Mouse (Mus musculus) limb, embryonic 14.5 days (tissue): Measurements from ENCODE around the gene Coq10a. TPM values are rescaled to one million over a fixed set of nuclear protein-coding genes. Genes with fewer than 3 reads are reported as not detected.

Experiments used
- ATAC-seq: fragments of 200-750 bp; cut with Nextera tagmentation; 2 replicates; pipeline ENCODE4 v1.8.0; 2017; ENCODE audit warnings: low read depth, moderate number of reproducible peaks, moderate TSS enrichment; ENCODE audit not compliant: low FRiP score
- DNase-seq: peaks from one replicate; pipeline ENCODE4 v3.0.0-alpha.2; 2015; ENCODE audit warnings: low spot score
- H3K27ac ChIP-seq: fragments of 300-500 bp; sonication (generic); replicated peaks from 2 replicates; pipeline ENCODE4 v1.5.1; 2014; ENCODE audit warnings: low read depth, mild to moderate bottlenecking, low read length, moderate library complexity, mixed read lengths
- H3K27me3 ChIP-seq: fragments of 300-500 bp; sonication (generic); 2 replicates; pipeline ENCODE4 v1.6.1; 2014; ENCODE audit warnings: low read length, mixed read lengths; ENCODE audit not compliant: control insufficient read depth, insufficient read depth
- H3K36me3 ChIP-seq: fragments of 300-500 bp; sonication (generic); 2 replicates; pipeline ENCODE4 v1.6.1; 2014; ENCODE audit warnings: mild to moderate bottlenecking, low read length, moderate library complexity, mixed read lengths; ENCODE audit not compliant: control insufficient read depth, insufficient read depth
- H3K4me1 ChIP-seq: fragments of 300-500 bp; sonication (generic); 2 replicates; pipeline ENCODE4 v1.6.1; 2014; ENCODE audit warnings: antibody characterized with exemption, low read length, mixed read lengths; ENCODE audit not compliant: control insufficient read depth, insufficient read depth
- H3K4me2 ChIP-seq: fragments of 300-500 bp; sonication (generic); replicated peaks from 2 replicates; pipeline ENCODE4 v1.6.1; 2014; ENCODE audit warnings: low read depth, mild to moderate bottlenecking, low read length, moderate library complexity; ENCODE audit not compliant: severe bottlenecking
- H3K4me3 ChIP-seq: fragments of 300-500 bp; sonication (generic); replicated peaks from 2 replicates; pipeline ENCODE4 v1.5.1; 2014; ENCODE audit warnings: low read length
- H3K9ac ChIP-seq: fragments of 300-500 bp; sonication (generic); 2 replicates; pipeline ENCODE4 v1.6.1; 2014; ENCODE audit warnings: mild to moderate bottlenecking, low read depth, low read length, moderate library complexity; ENCODE audit not compliant: severe bottlenecking
- H3K9me3 ChIP-seq: fragments of 300-500 bp; sonication (generic); 2 replicates; pipeline ENCODE4 v1.6.1; 2016; ENCODE audit warnings: low read length; ENCODE audit not compliant: control insufficient read depth
- POLR2A ChIP-seq: fragments of 200-500 bp; IDR thresholded peaks from 2 replicates; pipeline ENCODE4 v1.8.0; 2012; ENCODE audit warnings: inconsistent platforms, mild to moderate bottlenecking, moderate library complexity, borderline replicate concordance; ENCODE audit not compliant: insufficient read depth, insufficient read length; ENCODE audit errors: extremely low read depth
- WGBS: fragments of 180-500 bp; shearing (Covaris S2); extraction: QIAGEN DNeasy Blood & Tissue Kit; methylation state at CpG from one replicate; pipeline ENCODE4 v1.1.7; 2014; 5-methylcytosine and 5-hydroxymethylcytosine counted together
- polyA plus RNA-seq, 2 experiments: library from polyadenylated mRNA; depleted of rRNA in 1 of 2; stranded (reverse) in 1 of 2; unstranded in 1 of 2; fragments of >200 nt; fragmentation: Nextera tagmentation in 1 of 2; extraction: Ambion mirVana in 1 of 2; gene quantifications; 2 replicates each; pipeline versions ENCODE4 v1.2.1 to v1.2.3; 2012 to 2014

Coq10a gene
- polyA plus RNA-seq, 2 experiments = 19.4 to 38.9 TPM

DNA sequence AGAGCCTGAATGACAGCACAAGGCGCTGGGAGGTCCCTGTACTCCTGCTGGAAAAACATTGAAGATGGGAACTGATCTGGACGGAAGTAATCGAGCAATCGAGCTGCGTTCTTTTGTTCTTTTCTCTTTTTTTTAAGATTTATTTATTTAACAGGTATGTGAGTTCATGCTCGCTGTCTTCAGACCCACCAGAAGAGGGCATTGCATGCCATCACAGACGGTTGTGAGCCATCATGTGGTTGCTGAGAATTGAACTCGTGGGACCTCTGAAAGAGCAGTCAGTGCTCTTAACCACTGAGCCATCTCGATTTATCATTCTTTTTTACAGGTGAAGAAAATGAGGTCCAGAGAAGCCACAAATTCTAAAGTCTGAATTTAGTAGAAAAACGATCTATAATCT, 41.2 kb downstream of the Coq10a start:
- ATAC-seq (no peak), DNase-seq (no peak)
- 87% methylated on average over 10 of the region's 10 CpGs for WGBS
- Histone ChIP-seq H3K36me3 (peaks cover 38% of the 10 kb centered on the region), H3K9me3 (no peaks in the 10 kb centered on the region), H3K4me3 (no peak overlapping the region), H3K9ac (no peak overlapping the region), H3K4me2 (no peak overlapping the region), H3K27me3 (no peaks in the 10 kb centered on the region), H3K4me1 (peaks cover 10% of the 10 kb centered on the region), H3K27ac (no peak overlapping the region)
- TF ChIP-seq POLR2A = no peak

GRCm38 (mm10) chr10:128326825-128327224, 42.0 kb downstream of the Coq10a start:
- no peak for TF ChIP-seq POLR2A
- Histone ChIP-seq H3K4me1 (peaks cover 10% of the 10 kb centered on the region), H3K9me3 (no peaks in the 10 kb centered on the region), H3K36me3 (peaks cover 38% of the 10 kb centered on the region), H3K27ac (no peak overlapping the region), H3K9ac (no peak overlapping the region), H3K27me3 (no peaks in the 10 kb centered on the region), H3K4me3 (no peak overlapping the region), H3K4me2 (no peak overlapping the region)
- ATAC-seq (no peak), DNase-seq (no peak)
- WGBS = 92% methylated on average over 8 of the region's 8 CpGs

DNA sequence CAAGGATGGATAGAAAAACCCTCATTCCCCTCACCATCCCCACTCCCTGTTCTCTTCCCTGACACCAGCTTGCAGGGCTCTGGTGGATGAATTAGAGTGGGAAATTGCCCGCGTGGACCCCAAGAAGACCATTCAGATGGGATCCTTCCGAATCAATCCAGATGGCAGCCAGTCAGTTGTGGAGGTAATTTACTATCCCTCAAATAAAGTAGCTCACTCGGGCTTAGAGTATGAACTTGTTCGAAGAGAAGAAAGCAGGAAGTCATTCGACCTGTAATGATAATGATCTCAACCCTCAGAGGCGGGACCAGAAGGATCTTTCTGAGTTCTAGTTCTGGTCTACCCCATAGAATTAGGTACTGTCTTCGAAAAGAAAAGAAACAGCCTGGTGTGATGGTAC, 45.3 kb downstream of the Coq10a start:
- WGBS = 67% methylated on average over 8 of the region's 8 CpGs
- Histone ChIP-seq H3K9ac (peak overlapping the region; percentile 89), H3K27ac (peak overlapping the region; percentile 92; the same call in 1 of the 2 replicates), H3K36me3 (peaks cover 59% of the 10 kb centered on the region), H3K4me2 (peak overlapping the region; percentile 85), H3K27me3 (no peaks in the 10 kb centered on the region), H3K4me1 (peaks cover 12% of the 10 kb centered on the region), H3K4me3 (peak overlapping the region; percentile 65), H3K9me3 (no peaks in the 10 kb centered on the region)
- ATAC-seq (no peak), DNase-seq (no peak)
- TF ChIP-seq POLR2A = no peak

DNA sequence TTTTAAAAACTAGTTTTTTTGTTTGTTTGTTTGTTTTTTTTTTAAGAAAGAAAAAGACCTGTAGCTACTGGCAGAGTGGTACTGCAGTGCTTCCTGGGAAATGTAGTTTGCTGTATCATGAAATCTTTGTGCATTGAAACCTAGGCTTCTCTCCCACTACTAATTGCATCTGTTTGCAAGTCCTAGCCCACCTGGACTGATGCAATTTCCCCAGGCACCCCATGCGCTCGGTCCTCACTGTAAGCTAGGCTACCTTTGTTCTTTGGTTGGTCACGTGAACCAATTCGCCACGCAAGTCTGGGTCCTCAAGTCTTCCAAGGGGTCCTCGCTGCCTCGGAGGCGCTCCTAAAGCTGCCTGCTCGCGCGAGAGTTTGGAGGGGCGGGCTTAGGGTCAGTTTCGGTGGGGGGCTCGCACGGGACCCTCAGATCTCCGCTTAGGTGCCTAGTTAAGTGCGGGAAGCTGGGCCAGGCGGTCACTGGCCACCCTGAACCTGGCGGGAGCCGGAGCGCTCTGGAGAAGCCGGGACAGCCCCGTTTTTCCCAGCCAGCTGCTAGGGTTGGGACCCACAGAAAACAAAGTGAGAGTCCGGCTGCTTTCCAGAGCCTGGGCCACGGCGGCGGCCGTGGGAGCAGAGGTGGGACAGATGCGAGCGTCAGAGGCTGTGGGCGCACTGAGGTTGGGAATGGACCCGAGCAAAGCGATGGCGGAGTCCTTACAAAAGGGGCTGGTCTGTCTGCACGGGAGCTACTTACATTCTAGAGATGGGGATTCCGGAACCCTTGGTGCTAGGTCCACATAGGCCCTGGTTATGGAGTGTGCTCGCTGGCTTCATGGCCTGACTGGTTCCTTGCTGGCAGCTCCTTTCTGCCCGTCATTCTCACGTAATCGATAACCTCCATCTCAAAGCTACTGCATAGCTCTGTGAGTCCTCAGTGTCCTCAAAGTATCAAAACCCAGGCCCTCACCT, 46.4 kb downstream of the Coq10a start, which contains the start of gene Cnpy2:
Gene Cnpy2, plus strand, starts transcription at position 319 of the 968 bp plus-strand sequence.
- ATAC-seq (peak; percentile 94), DNase-seq (peak; percentile 95)
- H3K4me1 ChIP-seq = peaks cover 12% of the 10 kb centered on the region
- peak within 1 kb of the TSS; percentile 89 for H3K9ac ChIP-seq
- H3K27me3 ChIP-seq = no peaks in the 10 kb centered on the region
- no peaks in the 10 kb centered on the region for H3K9me3 ChIP-seq
- H3K4me2 ChIP-seq = peak within 1 kb of the TSS; percentile 85
- TF ChIP-seq POLR2A = peak; percentile 78; the same call in 1 of the 2 replicates
- under 1% methylated on average over 40 of the region's 40 CpGs for WGBS
- H3K4me3 ChIP-seq = peak within 1 kb of the TSS; percentile 65
- peak within 1 kb of the TSS; percentile 92 for H3K27ac ChIP-seq
- H3K36me3 ChIP-seq = peaks cover 59% of the 10 kb centered on the region

- Histone ChIP-seq H3K27me3 (no peaks in the 10 kb centered on the region), H3K36me3 (peaks cover 59% of the 10 kb centered on the region), H3K4me2 (peak overlapping the region; percentile 85), H3K4me1 (peaks cover 12% of the 10 kb centered on the region), H3K4me3 (peak overlapping the region; percentile 65), H3K27ac (peak overlapping the region; percentile 92), H3K9ac (peak overlapping the region; percentile 89), H3K9me3 (no peaks in the 10 kb centered on the region)
- no peak for TF ChIP-seq POLR2A
- 55% methylated on average over 12 of the region's 12 CpGs for WGBS
- ATAC-seq (no peak), DNase-seq (no peak)
Observed at GRCm38 (mm10) chr10:128321641-128322040, 47.2 kb downstream of the Coq10a start.
